Mouse (Mus musculus): ENCODE results near the gene Borcs8. TPM values are rescaled to one million over a fixed set of nuclear protein-coding genes. Genes with fewer than 3 reads are reported as not detected.

The Borcs8 gene
- polyA plus RNA-seq, 1 experiment from 2014 or later, result 45.7 TPM

Small RNAs within 50 kb of the gene (microRNA-seq; reads per million reads assigned to microRNA genes)
- not detected for gene Mir7066 (ENCODE audit: borderline number of aligned reads)

Other genes with a start within 250 kb of the Borcs8 start
- 1.6 and 1.8 TPM in 2 replicates for gene Tssk6, start 237.3 kb upstream of the Borcs8 start, polyA plus RNA-seq (2014; fragmentation: Nextera tagmentation; extraction: Ambion mirVana)
- gene Ndufa13, start 236.9 kb upstream of the Borcs8 start, polyA plus RNA-seq (2014; fragmentation: Nextera tagmentation; extraction: Ambion mirVana), result 270 and 275 TPM in 2 replicates
- 5.5 and 7.0 TPM in 2 replicates for gene Yjefn3, start 236.8 kb upstream of the Borcs8 start, polyA plus RNA-seq (2014; fragmentation: Nextera tagmentation; extraction: Ambion mirVana)
- gene Gatad2a, start 143.1 kb upstream of the Borcs8 start, polyA plus RNA-seq (2014; fragmentation: Nextera tagmentation; extraction: Ambion mirVana), result 52.9 and 59.0 TPM in 2 replicates
- gene Mau2, start 96.8 kb upstream of the Borcs8 start, polyA plus RNA-seq (2014; fragmentation: Nextera tagmentation; extraction: Ambion mirVana), result 35.5 and 38.1 TPM in 2 replicates
- 25.1 and 26.1 TPM in 2 replicates for gene Sugp1, start 96.7 kb upstream of the Borcs8 start, polyA plus RNA-seq (2014; fragmentation: Nextera tagmentation; extraction: Ambion mirVana)
- 1.6 and 2.1 TPM in 2 replicates for gene Tm6sf2, start 66.6 kb upstream of the Borcs8 start, polyA plus RNA-seq (2014; fragmentation: Nextera tagmentation; extraction: Ambion mirVana)
- 0.18 and 0.31 TPM in 2 replicates for gene Hapln4, start 56.0 kb upstream of the Borcs8 start, polyA plus RNA-seq (2014; fragmentation: Nextera tagmentation; extraction: Ambion mirVana)
- 0.11 and 0.16 TPM in 2 replicates for gene Ncan, start 18.6 kb upstream of the Borcs8 start, polyA plus RNA-seq (2014; fragmentation: Nextera tagmentation; extraction: Ambion mirVana)
- 17.0 and 23.4 TPM in 2 replicates for gene Nr2c2ap, start 8.2 kb upstream of the Borcs8 start, polyA plus RNA-seq (2014; fragmentation: Nextera tagmentation; extraction: Ambion mirVana)
- gene Rfxank, start 345 bp upstream of the Borcs8 start, polyA plus RNA-seq (2014; fragmentation: Nextera tagmentation; extraction: Ambion mirVana), result 13.2 and 15.1 TPM in 2 replicates
- 0.21 and 0.39 TPM in 2 replicates for gene Mef2b, start 212 bp downstream of the Borcs8 start, polyA plus RNA-seq (2014; fragmentation: Nextera tagmentation; extraction: Ambion mirVana)
- gene Tmem161a, start 32.9 kb downstream of the Borcs8 start, polyA plus RNA-seq (2014; fragmentation: Nextera tagmentation; extraction: Ambion mirVana), result 64.9 and 67.7 TPM in 2 replicates
- 4.8 and 5.2 TPM in 2 replicates for gene Slc25a42, start 72.8 kb downstream of the Borcs8 start, polyA plus RNA-seq (2014; fragmentation: Nextera tagmentation; extraction: Ambion mirVana)
- 23.0 and 26.2 TPM in 2 replicates for gene Sugp2, start 94.7 kb downstream of the Borcs8 start, polyA plus RNA-seq (2014; fragmentation: Nextera tagmentation; extraction: Ambion mirVana)
- 17.6 and 17.8 TPM in 2 replicates for gene Armc6, start 95.0 kb downstream of the Borcs8 start, polyA plus RNA-seq (2014; fragmentation: Nextera tagmentation; extraction: Ambion mirVana)
- gene Homer3, start 143.3 kb downstream of the Borcs8 start, polyA plus RNA-seq (2014; fragmentation: Nextera tagmentation; extraction: Ambion mirVana), result 25.5 and 30.0 TPM in 2 replicates
- gene Ddx49, start 163.0 kb downstream of the Borcs8 start, polyA plus RNA-seq (2014; fragmentation: Nextera tagmentation; extraction: Ambion mirVana), result 36.4 and 37.6 TPM in 2 replicates
- 307 and 329 TPM in 2 replicates for gene Cope, start 163.0 kb downstream of the Borcs8 start, polyA plus RNA-seq (2014; fragmentation: Nextera tagmentation; extraction: Ambion mirVana)
- 1.4 and 1.5 TPM in 2 replicates for gene Cers1, start 176.3 kb downstream of the Borcs8 start, polyA plus RNA-seq (2014; fragmentation: Nextera tagmentation; extraction: Ambion mirVana)
- 1.7 and 1.9 TPM in 2 replicates for gene Gdf1, start 190.3 kb downstream of the Borcs8 start, polyA plus RNA-seq (2014; fragmentation: Nextera tagmentation; extraction: Ambion mirVana)
- 14.0 and 17.2 TPM in 2 replicates for gene Upf1, start 213.8 kb downstream of the Borcs8 start, polyA plus RNA-seq (2014; fragmentation: Nextera tagmentation; extraction: Ambion mirVana)
- gene Comp, start 234.1 kb downstream of the Borcs8 start, polyA plus RNA-seq (2014; fragmentation: Nextera tagmentation; extraction: Ambion mirVana), result 1.1 and 2.2 TPM in 2 replicates

All from heart, embryonic 11.5 days (tissue).